Mouse (Mus musculus): ENCODE measurements around the gene Gm49322.

Gene Gm49322

GRCm38 (mm10) chr10:80584045-80584488 is 21.8 kb upstream of the Gm49322 start:
- DNase-seq (ENCODE audit: low spot score), result no peak

- no peak for DNase-seq (ENCODE audit: low spot score)
Observed at GRCm38 (mm10) chr10:80584642-80585552, 20.9 kb upstream of the Gm49322 start.

GRCm38 (mm10) chr10:80585581-80585980 is 20.2 kb upstream of the Gm49322 start:
- no peak for DNase-seq (ENCODE audit: low spot score)

GRCm38 (mm10) chr10:80586407-80587304 is 19.2 kb upstream of the Gm49322 start:
- no peak for DNase-seq (ENCODE audit: low spot score)

GRCm38 (mm10) chr10:80587305-80587657 is 18.5 kb upstream of the Gm49322 start:
- DNase-seq (ENCODE audit: low spot score), result no peak

- DNase-seq (ENCODE audit: low spot score), result no peak
Observed at GRCm38 (mm10) chr10:80589127-80589878, 16.5 kb upstream of the Gm49322 start.

GRCm38 (mm10) chr10:80589879-80590854 is 15.7 kb upstream of the Gm49322 start, which contains the start of gene Abhd17a:
Abhd17a (minus strand) TSS chr10:80590341.
- peak; percentile 93 for DNase-seq (ENCODE audit: low spot score)

- DNase-seq (ENCODE audit: low spot score), result no peak
Observed at GRCm38 (mm10) chr10:80596318-80596717, 9.5 kb upstream of the Gm49322 start.

GRCm38 (mm10) chr10:80602698-80603325 is 3.0 kb upstream of the Gm49322 start, which contains the start of the genes Scamp4 and Adat3:
Scamp4 (plus strand) TSS chr10:80602872.
Adat3 (plus strand) TSS chr10:80602880.
- peak; percentile 93 for DNase-seq (ENCODE audit: low spot score)

GRCm38 (mm10) chr10:80603364-80603763 is 2.5 kb upstream of the Gm49322 start:
- DNase-seq (ENCODE audit: low spot score), result no peak

- no peak for DNase-seq (ENCODE audit: low spot score)
Observed at GRCm38 (mm10) chr10:80604001-80604509, 1.8 kb upstream of the Gm49322 start.

- DNase-seq (ENCODE audit: low spot score), result no peak
Observed at GRCm38 (mm10) chr10:80604988-80605387, 833 bp upstream of the Gm49322 start.

GRCm38 (mm10) chr10:80606306-80606705 is 485 bp downstream of the Gm49322 start:
- DNase-seq (ENCODE audit: low spot score), result no peak

- DNase-seq (ENCODE audit: low spot score), result no peak
Observed at GRCm38 (mm10) chr10:80606737-80607350, 1.0 kb downstream of the Gm49322 start.

GRCm38 (mm10) chr10:80608435-80608834 is 2.6 kb downstream of the Gm49322 start:
- DNase-seq (ENCODE audit: low spot score), result no peak

GRCm38 (mm10) chr10:80609269-80609924 is 3.6 kb downstream of the Gm49322 start:
- no peak for DNase-seq (ENCODE audit: low spot score)

GRCm38 (mm10) chr10:80610116-80610785 is 4.4 kb downstream of the Gm49322 start:
- DNase-seq (ENCODE audit: low spot score), result no peak

GRCm38 (mm10) chr10:80611024-80611423 is 5.2 kb downstream of the Gm49322 start:
- no peak for DNase-seq (ENCODE audit: low spot score)
